Mouse (Mus musculus) gastrocnemius, postnatal 10 days (tissue): Measurements from ENCODE around the gene Gatd1. TPM values are rescaled to one million over a fixed set of nuclear protein-coding genes. Genes with fewer than 3 reads are reported as not detected.

ENCODE experiments used
- DNase-seq: peaks from one replicate; pipeline ENCODE4 v3.0.0; 2021; ENCODE audit warnings: mixed read lengths
- total RNA-seq, 2 experiments: library from RNA; stranded (reverse); gene quantifications; 2 replicates each; pipeline ENCODE4 v1.2.3; 2021

The Gatd1 gene
- total RNA-seq, 2 experiments from 2014 or later = 12.1 to 13.5 TPM

- DNase-seq = no peak
These were observed 23.3 kb downstream of the Gatd1 start for GRCm38 (mm10) chr7:141390326-141391259.

DNA sequence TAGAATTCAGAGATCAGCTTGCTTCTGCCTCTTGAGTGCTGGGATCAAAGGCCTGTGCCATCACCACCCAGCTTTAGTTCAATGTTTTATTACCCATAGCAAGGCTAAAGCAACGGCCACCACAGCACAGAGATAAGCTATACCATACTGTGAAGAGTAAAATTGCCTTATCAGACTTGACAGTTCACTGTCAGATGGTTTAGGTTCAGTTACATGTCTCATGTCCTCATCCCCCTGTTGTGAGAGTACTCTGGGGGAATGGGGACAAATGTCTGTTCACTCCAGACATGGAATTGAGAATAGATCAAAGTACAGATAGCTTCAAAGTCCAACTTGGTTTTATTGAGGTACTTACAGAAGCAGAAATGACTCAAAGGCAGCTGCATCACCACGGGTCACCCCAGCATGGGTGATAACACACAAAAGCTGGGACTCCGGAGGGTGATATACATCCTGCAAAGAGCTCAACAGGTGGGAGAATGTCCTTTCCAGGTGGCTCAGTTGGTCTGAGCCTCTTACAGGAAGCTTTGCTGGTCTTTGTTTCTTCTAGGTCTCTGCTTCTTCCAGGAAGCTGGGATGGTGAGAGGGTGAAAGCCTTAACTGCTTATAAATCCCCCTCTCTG is 25.3 kb downstream of the Gatd1 start:
- no peak for DNase-seq

DNA sequence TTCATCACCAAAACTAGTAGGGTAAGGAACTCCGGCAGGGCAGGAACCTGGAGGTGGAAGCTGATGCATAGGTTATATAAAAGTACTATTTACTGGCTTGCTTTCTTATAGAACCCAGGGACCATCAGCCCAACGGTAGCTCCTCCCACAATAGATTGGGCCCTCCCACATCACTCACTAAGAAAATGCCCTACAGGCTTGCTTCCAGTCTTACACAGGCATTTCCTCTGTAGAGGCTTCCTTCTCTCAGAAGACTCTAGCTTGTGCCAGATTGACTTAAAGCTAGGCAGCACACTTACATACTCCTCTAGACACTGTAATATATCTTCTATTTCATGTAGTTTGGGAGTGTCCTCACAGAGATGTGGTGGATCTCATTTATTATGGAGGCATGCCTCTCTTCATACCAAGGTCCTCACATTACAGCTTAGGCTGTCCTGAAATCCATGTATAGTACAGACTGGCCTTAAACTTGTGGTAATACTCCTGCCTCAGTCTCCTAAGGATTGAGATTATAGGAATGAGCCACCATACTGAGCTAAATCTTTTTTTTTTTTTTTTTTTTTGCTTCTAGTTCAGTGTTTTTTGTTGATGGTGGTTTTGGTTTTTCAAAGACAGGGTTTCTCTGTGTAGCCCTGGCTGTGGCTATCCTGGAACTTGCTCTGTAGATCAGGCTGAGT is 26.0 kb downstream of the Gatd1 start:
- DNase-seq = no peak

DNA sequence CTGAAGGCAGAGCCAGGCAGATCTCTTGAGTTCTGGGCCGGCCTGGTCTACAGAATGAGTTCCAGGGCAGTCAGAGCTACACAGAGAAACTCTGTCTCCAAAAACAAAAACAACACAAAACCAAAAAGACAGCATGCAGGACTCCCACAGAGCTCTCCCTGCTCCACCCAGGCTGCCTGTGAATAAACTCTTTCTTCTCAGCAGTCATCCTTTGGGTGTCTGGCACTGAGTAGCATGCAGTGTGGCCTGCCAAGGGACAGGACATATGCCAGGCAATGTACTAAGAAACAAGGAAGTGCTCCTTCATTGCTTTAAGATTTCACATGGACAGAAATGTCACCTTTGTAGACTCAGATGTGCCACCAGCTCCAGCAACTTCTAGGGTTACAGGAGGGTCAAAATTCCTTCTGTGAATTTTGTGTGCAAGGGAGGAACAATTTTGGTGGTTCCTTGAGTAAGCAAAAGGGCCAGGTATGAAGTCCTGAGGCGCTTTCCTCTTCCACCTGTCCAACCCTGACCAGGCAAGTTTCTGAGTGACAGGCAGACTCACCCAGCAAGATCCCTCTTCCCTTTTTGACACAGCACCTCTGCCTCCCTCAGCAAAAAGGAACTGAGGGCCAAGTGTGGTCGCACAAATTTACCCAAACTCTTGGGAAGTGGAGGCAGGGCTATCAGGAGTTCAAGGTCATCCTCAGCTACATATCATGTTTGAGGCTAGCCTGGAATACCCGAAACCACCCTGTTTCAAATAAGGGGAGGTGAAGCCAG is 32.7 kb downstream of the Gatd1 start:
- DNase-seq = no peak

DNA sequence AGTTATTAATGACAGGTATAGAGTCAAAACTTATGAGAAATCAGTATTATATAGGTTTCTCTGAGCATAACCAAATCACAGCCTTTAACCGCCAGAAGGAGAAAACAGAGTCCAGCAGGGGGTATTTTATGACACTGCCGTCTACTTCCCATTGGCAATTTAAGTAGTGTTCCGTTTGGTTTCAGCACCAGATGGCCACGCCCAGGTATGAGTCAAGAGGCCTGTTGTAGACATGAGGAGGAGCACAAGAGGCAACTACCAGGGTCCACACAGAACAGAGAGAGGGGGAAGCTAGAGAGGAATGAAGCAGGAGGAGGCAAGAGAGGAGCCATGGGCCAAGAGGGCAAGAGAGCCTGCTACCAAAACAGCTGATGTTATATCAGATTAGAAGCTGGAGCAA is 34.4 kb downstream of the Gatd1 start:
- no peak for DNase-seq

DNA sequence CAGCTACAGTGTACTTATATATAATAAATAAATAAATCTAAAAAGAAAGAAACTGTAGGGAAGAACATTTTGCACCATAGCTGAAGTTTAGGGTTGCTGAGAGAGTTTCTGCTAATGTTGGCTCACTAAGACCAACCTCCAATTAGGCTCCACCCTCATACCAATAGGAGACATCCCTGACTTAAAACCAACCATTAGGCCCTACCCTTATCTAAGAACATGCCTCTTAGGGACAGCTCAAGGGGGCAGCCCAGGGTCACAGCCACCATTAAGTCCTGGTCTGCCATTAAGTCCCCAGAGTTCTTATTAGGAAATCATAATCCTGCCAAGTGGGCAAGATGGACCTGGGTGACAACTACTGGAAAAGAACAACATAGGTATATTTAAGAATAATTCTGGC is 39.5 kb downstream of the Gatd1 start:
- DNase-seq = no peak

DNA sequence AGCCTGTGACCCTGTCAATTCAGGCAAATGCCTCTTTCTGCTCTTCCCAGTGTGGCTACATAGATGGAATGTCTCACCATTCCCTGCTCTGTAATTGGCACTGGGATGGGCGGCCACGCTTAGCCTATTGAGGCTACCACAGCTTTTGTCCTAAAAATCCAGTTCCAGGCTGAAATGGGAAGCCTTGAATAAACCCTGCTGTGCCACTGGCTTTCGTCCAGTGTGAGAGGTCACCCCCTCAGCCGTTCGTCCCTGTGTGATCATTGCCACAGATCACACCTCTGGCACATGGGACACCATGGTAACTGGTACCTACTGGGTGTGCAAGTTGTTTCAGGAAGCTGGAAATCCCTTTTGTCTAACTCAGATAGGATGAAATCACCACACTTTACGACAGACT is 40.3 kb downstream of the Gatd1 start:
- no peak for DNase-seq

DNA sequence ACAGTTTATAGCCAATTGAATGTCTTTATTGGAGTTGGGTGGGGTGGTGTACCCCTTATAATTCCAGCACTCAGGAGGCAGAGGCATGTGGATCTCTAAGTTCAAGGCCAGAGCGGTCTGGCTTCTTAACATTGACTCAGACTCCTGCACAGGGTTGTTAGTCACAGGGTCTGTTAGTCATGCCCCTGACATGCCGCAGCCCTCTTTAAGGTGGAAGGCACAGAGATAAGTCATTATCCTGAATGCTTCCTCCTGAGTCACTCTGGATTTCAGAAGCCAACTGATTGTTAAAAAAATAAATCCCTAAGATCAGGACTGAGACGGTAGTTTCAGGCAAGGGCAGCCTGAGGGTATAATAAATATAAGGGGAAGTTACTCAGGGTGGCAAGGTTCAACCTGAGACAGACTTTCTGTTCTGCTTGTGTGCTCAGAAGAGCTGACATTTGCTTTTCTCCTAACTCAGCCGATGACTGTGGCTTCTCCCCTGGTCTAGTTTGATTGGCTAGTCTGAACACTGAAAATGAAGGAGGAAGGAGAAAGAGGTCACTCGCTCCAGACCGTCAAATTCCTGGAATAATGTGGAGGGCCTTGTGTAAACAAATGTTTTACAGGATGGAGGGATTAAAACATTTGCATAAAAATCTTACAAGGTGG is 41.9 kb downstream of the Gatd1 start:
- no peak for DNase-seq

DNA sequence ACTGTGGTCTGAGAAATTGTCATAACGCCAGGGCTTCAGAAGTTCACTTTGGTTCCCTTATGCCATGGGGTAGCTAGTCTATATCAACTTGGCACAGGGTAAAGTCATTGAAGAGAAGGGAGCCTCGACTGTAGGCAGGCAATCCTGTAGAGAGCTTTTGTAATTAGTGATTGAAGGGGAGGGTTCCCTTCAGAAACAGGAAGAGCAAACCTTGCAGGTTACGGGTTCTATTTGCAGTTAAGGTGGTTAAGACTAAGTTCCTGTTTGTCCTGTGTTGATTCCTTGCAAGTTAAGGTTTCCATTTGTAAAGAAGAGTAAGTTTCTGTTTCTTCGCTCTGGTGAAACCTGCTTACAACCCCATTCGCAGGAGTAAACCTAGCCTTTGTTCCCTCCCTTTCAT is 44.0 kb downstream of the Gatd1 start:
- no peak for DNase-seq

DNA sequence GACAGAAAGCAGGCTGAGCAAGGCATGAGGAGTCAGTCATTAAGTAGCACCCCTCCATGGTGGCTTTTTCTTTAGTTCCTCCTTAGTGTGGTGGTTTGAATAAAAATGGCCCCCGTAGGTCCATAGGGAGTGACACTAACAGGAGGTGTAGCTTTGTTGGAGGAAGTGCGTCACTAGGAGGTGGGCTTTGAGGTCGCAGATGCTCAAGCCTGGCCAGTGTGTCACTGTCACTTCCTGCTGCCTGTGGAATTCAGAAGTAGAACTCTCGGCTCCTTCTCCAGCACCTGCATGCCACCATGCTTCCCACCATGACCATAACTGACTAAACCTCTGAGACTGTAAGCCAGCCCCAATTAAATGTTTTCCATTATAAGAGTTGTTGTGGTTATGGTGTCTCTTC is 46.6 kb downstream of the Gatd1 start:
- DNase-seq = no peak

- DNase-seq = no peak
These were observed 48.9 kb downstream of the Gatd1 start for GRCm38 (mm10) chr7:141365049-141365445.

DNA sequence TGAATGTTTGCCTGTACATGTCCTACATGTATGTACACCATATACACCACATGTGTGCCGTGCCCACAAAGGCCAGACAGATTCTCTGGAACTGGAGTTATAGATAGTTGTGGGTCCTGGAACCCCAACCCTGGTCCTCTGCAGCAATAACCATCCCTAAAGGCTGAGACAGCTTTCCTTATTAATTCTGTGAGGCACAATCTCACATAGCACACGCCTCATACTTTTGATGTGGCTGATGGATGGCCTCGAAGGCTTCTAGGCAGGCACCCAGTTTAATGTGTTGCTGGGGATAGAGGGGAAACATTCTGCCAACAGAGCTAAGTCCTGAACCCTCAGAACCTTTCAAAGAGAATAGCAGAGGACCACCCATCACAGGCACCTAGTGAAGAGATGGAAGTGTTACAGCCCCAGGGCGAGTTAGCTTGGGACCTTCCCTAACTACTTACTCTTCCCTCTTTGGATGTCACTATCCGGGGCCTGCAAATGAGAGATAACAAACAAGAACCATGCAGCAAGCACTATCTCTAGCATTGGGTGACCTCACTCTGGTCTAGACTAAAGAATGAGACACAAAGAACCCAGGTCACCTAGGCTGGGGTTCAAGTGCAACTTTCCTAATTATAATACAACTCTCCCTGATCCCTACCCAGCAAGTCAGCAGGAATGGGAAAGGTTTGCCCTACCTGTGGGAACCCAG is 49.4 kb downstream of the Gatd1 start:
- no peak for DNase-seq

DNA sequence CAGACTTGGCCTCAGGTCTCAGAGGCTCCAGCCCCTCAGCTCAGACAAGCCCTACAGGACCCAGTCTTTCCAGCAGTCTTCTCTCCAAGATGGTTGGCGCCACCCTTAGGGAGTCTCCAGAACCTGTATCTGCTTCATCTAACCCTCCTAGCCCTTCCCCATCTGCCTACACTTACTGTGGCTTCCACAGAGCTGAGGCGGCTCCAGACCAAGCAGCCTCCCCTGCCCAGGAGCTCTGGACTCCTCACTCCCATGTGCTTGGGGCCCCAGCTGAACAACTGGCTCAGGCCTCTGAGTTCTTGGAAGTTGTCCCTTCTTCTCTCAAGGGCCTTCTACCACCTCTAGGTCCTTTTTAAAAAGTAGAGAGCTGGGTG is 50.2 kb downstream of the Gatd1 start:
- no peak for DNase-seq

DNA sequence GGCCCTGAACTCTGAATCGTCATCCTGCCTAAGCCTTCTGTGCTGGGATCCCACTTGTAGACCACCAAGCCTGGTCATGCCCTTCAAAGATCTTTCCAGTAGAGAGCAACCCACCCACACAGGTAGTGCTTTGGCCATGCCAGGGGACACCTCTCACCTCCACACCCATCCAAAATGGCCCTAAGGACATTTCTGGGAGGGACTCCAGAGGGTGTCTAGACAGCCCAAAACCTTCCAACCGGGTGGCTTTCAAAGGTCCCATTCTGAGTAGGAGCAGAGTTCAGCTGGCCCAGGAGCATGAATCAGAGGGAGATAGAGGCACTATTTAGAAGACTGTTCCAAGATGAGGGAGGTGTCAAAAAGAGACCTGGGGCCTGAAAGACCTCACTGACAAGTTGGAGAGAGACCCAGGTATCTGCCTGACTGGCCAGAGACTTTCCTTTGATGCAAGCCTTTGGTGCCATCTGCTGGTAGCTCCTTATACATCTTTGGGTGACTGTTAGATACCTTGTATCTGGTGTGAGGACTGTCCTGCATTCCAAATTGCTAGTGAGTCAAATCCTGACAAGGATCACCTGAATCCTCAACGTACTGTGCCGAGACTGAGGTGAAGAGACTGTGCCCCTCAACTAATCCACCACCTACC is 50.7 kb downstream of the Gatd1 start:
- DNase-seq = peak; percentile 63

- no peak for DNase-seq
These were observed 52.4 kb downstream of the Gatd1 start for GRCm38 (mm10) chr7:141361510-141361909.

Other genes with a start within 250 kb of the Gatd1 start
- 10 to 100 TPM; 52.9 to 56.0 TPM for gene Rnh1, start 241.3 kb downstream of the Gatd1 start, total RNA-seq
- gene Hras, start 220.1 kb downstream of the Gatd1 start, total RNA-seq = 100 to 1,000 TPM; 205 to 240 TPM
- gene Lrrc56, start 220.0 kb downstream of the Gatd1 start, total RNA-seq = 1 to 10 TPM; 2.7 to 3.2 TPM
- gene Lmntd2, start 200.1 kb downstream of the Gatd1 start, total RNA-seq = not detected
- 1 to 10 TPM; 2.1 to 2.8 TPM for gene Rassf7, start 198.3 kb downstream of the Gatd1 start, total RNA-seq
- 10 to 100 TPM; 29.8 to 37.0 TPM for gene Phrf1, start 185.4 kb downstream of the Gatd1 start, total RNA-seq
- gene Irf7, start 147.7 kb downstream of the Gatd1 start, total RNA-seq = 1 to 10 TPM in 1 of 2 experiments, under 1 TPM in 1; 0.59 to 1.2 TPM
- 1 to 10 TPM; 1.0 to 1.1 TPM for gene Cdhr5, start 137.3 kb downstream of the Gatd1 start, total RNA-seq
- gene Sct, start 135.0 kb downstream of the Gatd1 start, total RNA-seq = 1 to 10 TPM in 1 of 2 experiments, under 1 TPM in 1; 0.99 to 2.5 TPM
- under 1 TPM; 0.70 to 0.99 TPM for gene Drd4, start 122.1 kb downstream of the Gatd1 start, total RNA-seq
- 10 to 100 TPM; 24.6 to 28.7 TPM for gene Deaf1, start 86.4 kb downstream of the Gatd1 start, total RNA-seq
- gene Tmem80, start 86.4 kb downstream of the Gatd1 start, total RNA-seq = 10 to 100 TPM; 12.1 to 12.8 TPM
- 1 to 10 TPM; 1.5 to 2.3 TPM for gene Eps8l2, start 75.3 kb downstream of the Gatd1 start, total RNA-seq
- 100 to 1,000 TPM; 110 to 111 TPM for gene Taldo1, start 21.9 kb downstream of the Gatd1 start, total RNA-seq
- 1 to 10 TPM in 1 of 2 experiments, under 1 TPM in 1; 0.66 to 1.4 TPM for gene Cend1, start 15.4 kb upstream of the Gatd1 start, total RNA-seq
- 10 to 100 TPM; 14.5 to 25.7 TPM for gene Slc25a22, start 23.8 kb upstream of the Gatd1 start, total RNA-seq
- gene Pidd1, start 29.9 kb upstream of the Gatd1 start, total RNA-seq = 1 to 10 TPM; 2.4 to 3.2 TPM
- gene Rplp2, start 33.2 kb upstream of the Gatd1 start, total RNA-seq = 1,000 to 10,000 TPM in 1 of 2 experiments, 100 to 1,000 TPM in 1; 886 to 1,008 TPM
- gene Pnpla2, start 41.1 kb upstream of the Gatd1 start, total RNA-seq = 100 to 1,000 TPM; 119 to 151 TPM
- 1 to 10 TPM; 8.6 to 9.9 TPM for gene Cracr2b, start 47.0 kb upstream of the Gatd1 start, total RNA-seq
- 10 to 100 TPM; 77.7 to 88.5 TPM for gene Cd151, start 53.3 kb upstream of the Gatd1 start, total RNA-seq
- 10 to 100 TPM; 43.4 to 49.0 TPM for gene Polr2l, start 61.0 kb upstream of the Gatd1 start, total RNA-seq
- gene Tspan4, start 61.1 kb upstream of the Gatd1 start, total RNA-seq = 10 to 100 TPM; 18.6 to 21.0 TPM
- gene Chid1, start 125.7 kb upstream of the Gatd1 start, total RNA-seq = 10 to 100 TPM; 22.7 to 22.8 TPM
- 10 to 100 TPM; 45.1 to 48.9 TPM for gene Ap2a2, start 148.0 kb upstream of the Gatd1 start, total RNA-seq
- gene Muc6, start 241.2 kb upstream of the Gatd1 start, total RNA-seq = not detected